In genomic region chr5:24596519-24597171, GRCm38 (mm10) we compare ENCODE assay signal across 8 mouse cellular contexts. TPM values are rescaled to one million over a fixed set of nuclear protein-coding genes. Genes with fewer than 3 reads are reported as not detected.
DNase-seq lines count a peak whose midpoint lies in the region; ATAC-seq and TF ChIP-seq lines count a peak whose summit lies in the region.

No protein-coding gene starts in this region.

- no peak overlapping the region for H3K4me3 ChIP-seq in MEL (ENCODE audit: control insufficient read depth in 1 of 2, insufficient read depth in 1 of 2, low read depth in 2 of 2, low read length in 2 of 2)
- H3K4me3 ChIP-seq in forebrain, embryonic 12.5 days (replicated peaks) = peak overlapping the region; percentile 22

- TF ChIP-seq POLR2A in MEL (IDR thresholded peaks at IDR 0.05; ENCODE audit: control insufficient read depth in 1 of 2, insufficient read depth in 1 of 2, low read depth in 1 of 2, low read length in 2 of 2, poor library complexity in 1 of 2) = no peak; a peak in 1 of 4 replicates

- no peaks in the 10 kb centered on the region for H3K36me3 ChIP-seq in MEL (ENCODE audit: control insufficient read depth in 1 of 2, insufficient read depth in 2 of 2, low read length in 2 of 2)
- peaks cover 42% of the 10 kb centered on the region for H3K36me3 ChIP-seq in forebrain, embryonic 12.5 days (replicated peaks)

- H3K9ac ChIP-seq in MEL (ENCODE audit: control insufficient read depth, low read depth, low read length, poor library complexity, severe bottlenecking) = no peak overlapping the region
- H3K9ac ChIP-seq in forebrain, embryonic 12.5 days = peak overlapping the region; percentile 53

- 4% methylated on average over 11 of the region's 11 CpGs for WGBS in forebrain, embryonic 12.5 days

- no peak for TF ChIP-seq EP300 in MEL (IDR thresholded peaks at IDR 0.05; ENCODE audit: low read depth in 1 of 2, low read length in 2 of 2)

- no peaks in the 10 kb centered on the region for H3K79me2 ChIP-seq in MEL (ENCODE audit: control insufficient read depth, insufficient read depth, low read length, poor library complexity)

- H3K27me3 ChIP-seq in MEL (ENCODE audit: control insufficient read depth in 1 of 2, insufficient read depth in 2 of 2, low read length in 2 of 2) = peaks cover 14 to 21% of the 10 kb centered on the region in 2 experiments
- H3K27me3 ChIP-seq in forebrain, embryonic 12.5 days = peaks cover 14% of the 10 kb centered on the region; the same call in 1 of the 2 replicates

- H3K9me3 ChIP-seq in MEL (replicated peaks; ENCODE audit: insufficient read depth, low read length) = no peaks in the 10 kb centered on the region
- no peaks in the 10 kb centered on the region for H3K9me3 ChIP-seq in forebrain, embryonic 12.5 days

- no peak for TF ChIP-seq CTCF in MEL (IDR thresholded peaks at IDR 0.05 in 2 of 3, conservative IDR thresholded peaks at IDR 0.05 in 1 of 3; ENCODE audit: control insufficient read depth in 1 of 3, insufficient read depth in 1 of 3, low read depth in 2 of 3, low read length in 3 of 3, poor library complexity in 1 of 3, severe bottlenecking in 1 of 3)

- peak overlapping the region; percentile 53 for H3K4me2 ChIP-seq in forebrain, embryonic 12.5 days

- peak; percentile 66 for ATAC-seq in forebrain, embryonic 12.5 days (ENCODE audit: low FRiP score)
- no peak for ATAC-seq in erythroid progenitor cell, adult 5-6 weeks (replicated peaks; ENCODE audit: low FRiP score, poor library complexity, severe bottlenecking)

- no peak overlapping the region for H3K27ac ChIP-seq in MEL (ENCODE audit: control insufficient read depth, low read depth, low read length)
- peak overlapping the region; percentile 99 for H3K27ac ChIP-seq in forebrain, embryonic 12.5 days

- peak; percentile 66 for DNase-seq in cerebellum, adult 9-11 months
- no peak for DNase-seq in cerebellum, adult 11 months
- peak; percentile 29 for DNase-seq in MEL (ENCODE audit: low read depth, low spot score)
- DNase-seq in induced T-regulatory cell, adult 2 months (ENCODE audit: low read depth) = peak; percentile 68
- peak; percentile 48 for DNase-seq in lung, postnatal 10 days
- DNase-seq in right cerebral cortex, postnatal 10 days (ENCODE audit: low spot score in 2 of 2) = peak; percentile 88 to 93

- H3K4me1 ChIP-seq in MEL (ENCODE audit: control insufficient read depth in 1 of 2, insufficient read depth in 2 of 2, low read length in 2 of 2) = peaks cover 0 to 7% of the 10 kb centered on the region in 2 experiments; a peak in 1 of 4 replicates
- peaks cover 71% of the 10 kb centered on the region for H3K4me1 ChIP-seq in forebrain, embryonic 12.5 days

- no peak for TF ChIP-seq RAD21 in MEL (IDR thresholded peaks at IDR 0.05; ENCODE audit: low read depth, low read length)

TF ChIP-seq in MEL, 35 proteins besides CTCF, POLR2A, EP300 and RAD21:
- 0 out of 2 replicates have a peak, but pooled peaks have one; percentile 8 for TF ChIP-seq MAZ (IDR thresholded peaks at IDR 0.05; ENCODE audit: low read depth, low read length)
- TF ChIP-seq MAX (IDR thresholded peaks at IDR 0.05; ENCODE audit: low read length) = no peak
TF ChIP-seq in MEL: peak in this region for 1.

RNA-seq across cellular contexts. Expression of gene Chpf2, which starts 10.1 kb away (rescaled TPM):
- 37.1 and 37.9 TPM in 2 replicates for total RNA-seq in MEL (2012; rRNA removed)
- polyA plus RNA-seq in MEL (2012; ENCODE audit: insufficient read depth in 1 of 2, insufficient read length in 2 of 2, low read depth in 1 of 2, low replicate concordance in 2 of 2, missing spikeins in 1 of 2) = 10 to 100 TPM in 1 of 2 experiments, not detected in 1; 39.7 TPM
- 18.7 and 18.8 TPM in 2 replicates for polyA plus RNA-seq in forebrain, embryonic 12.5 days (2016; fragmentation: Nextera tagmentation; extraction: Ambion mirVana)
- 5.9 and 10.5 TPM in 2 replicates for total RNA-seq in erythroid progenitor cell, adult 5-6 weeks (2015; ENCODE audit: low replicate concordance)
- total RNA-seq in erythroid progenitor cell, adult 5-6 weeks (2017; ENCODE audit: low replicate concordance) = 5.5 and 11.9 TPM in 2 replicates

RNA-seq across cellular contexts. Expression of gene Abcf2, which starts 19.4 kb away (rescaled TPM):
- 228 and 257 TPM in 2 replicates for total RNA-seq in MEL (2012; rRNA removed)
- polyA plus RNA-seq in MEL (2012; ENCODE audit: insufficient read depth in 1 of 2, insufficient read length in 2 of 2, low read depth in 1 of 2, low replicate concordance in 2 of 2, missing spikeins in 1 of 2) = 100 to 1,000 TPM in 1 of 2 experiments, not detected in 1; 244 TPM
- polyA plus RNA-seq in forebrain, embryonic 12.5 days (2016; fragmentation: Nextera tagmentation; extraction: Ambion mirVana) = 141 and 142 TPM in 2 replicates
- 14.7 and 18.0 TPM in 2 replicates for total RNA-seq in erythroid progenitor cell, adult 5-6 weeks (2015; ENCODE audit: low replicate concordance)
- total RNA-seq in erythroid progenitor cell, adult 5-6 weeks (2017; ENCODE audit: low replicate concordance) = 13.7 and 18.1 TPM in 2 replicates

RNA-seq across cellular contexts. Expression of gene Smarcd3, which starts 27.6 kb away (rescaled TPM):
- 2.1 and 2.7 TPM in 2 replicates for total RNA-seq in MEL (2012; rRNA removed)
- 10 to 100 TPM in 1 of 2 experiments, not detected in 1; 16.5 TPM for polyA plus RNA-seq in MEL (2012; ENCODE audit: insufficient read depth in 1 of 2, insufficient read length in 2 of 2, low read depth in 1 of 2, low replicate concordance in 2 of 2, missing spikeins in 1 of 2)
- polyA plus RNA-seq in forebrain, embryonic 12.5 days (2016; fragmentation: Nextera tagmentation; extraction: Ambion mirVana) = 101 and 113 TPM in 2 replicates
- total RNA-seq in erythroid progenitor cell, adult 5-6 weeks (2015; ENCODE audit: low replicate concordance) = not detected in 2 replicates
- not detected in 2 replicates for total RNA-seq in erythroid progenitor cell, adult 5-6 weeks (2017; ENCODE audit: low replicate concordance)

RNA-seq across cellular contexts. Expression of gene 4931409K22Rik, which starts 40.0 kb away (rescaled TPM):
- not detected in 2 replicates for total RNA-seq in MEL (2012; rRNA removed)
- polyA plus RNA-seq in MEL (2012; ENCODE audit: insufficient read depth in 1 of 2, insufficient read length in 2 of 2, low read depth in 1 of 2, low replicate concordance in 2 of 2, missing spikeins in 1 of 2) = not detected
- polyA plus RNA-seq in forebrain, embryonic 12.5 days (2016; fragmentation: Nextera tagmentation; extraction: Ambion mirVana) = 0.24 and 0.37 TPM in 2 replicates
- total RNA-seq in erythroid progenitor cell, adult 5-6 weeks (2015; ENCODE audit: low replicate concordance) = not detected in 2 replicates
- not detected in 2 replicates for total RNA-seq in erythroid progenitor cell, adult 5-6 weeks (2017; ENCODE audit: low replicate concordance)

RNA-seq across cellular contexts. Expression of gene Asb10, which starts 55.9 kb away (rescaled TPM):
- total RNA-seq in MEL (2012; rRNA removed) = 0.12 and 0.13 TPM in 2 replicates
- under 1 TPM in 1 of 2 experiments, not detected in 1; 0.32 TPM for polyA plus RNA-seq in MEL (2012; ENCODE audit: insufficient read depth in 1 of 2, insufficient read length in 2 of 2, low read depth in 1 of 2, low replicate concordance in 2 of 2, missing spikeins in 1 of 2)
- 0.10 TPM in 1 of 2 replicates, not detected in the other for polyA plus RNA-seq in forebrain, embryonic 12.5 days (2016; fragmentation: Nextera tagmentation; extraction: Ambion mirVana)
- not detected in 2 replicates for total RNA-seq in erythroid progenitor cell, adult 5-6 weeks (2015; ENCODE audit: low replicate concordance)
- total RNA-seq in erythroid progenitor cell, adult 5-6 weeks (2017; ENCODE audit: low replicate concordance) = not detected in 2 replicates

Comparison
In these comparisons a context has a peak if more than half of its experiments do, and no peak if none do; other contexts are left out.
1. RNA of gene Abcf2, which starts 19.4 kb away (total RNA-seq): 228 to 257 TPM in MEL; 13.7 to 18.1 TPM in erythroid progenitor cell, adult 5-6 weeks; every median in the first group is over 10 times any median in the second.